Mouse (Mus musculus) limb, embryonic 12.5 days (tissue): ENCODE measurements around the gene Ldhal6b. TPM values are rescaled to one million over a fixed set of nuclear protein-coding genes. Genes with fewer than 3 reads are reported as not detected.

Source experiments
- ATAC-seq: fragments of 200-750 bp; cut with Nextera tagmentation; 2 replicates; pipeline ENCODE4 v1.8.0; 2017; ENCODE audit warnings: low read depth, moderate TSS enrichment; ENCODE audit not compliant: insufficient number of reproducible peaks, insufficient read depth, low FRiP score, low TSS enrichment
- H3K27ac ChIP-seq: fragments of 300-500 bp; sonication (generic); 2 replicates; pipeline ENCODE4 v1.5.1; 2016; ENCODE audit warnings: mild to moderate bottlenecking, moderate library complexity
- H3K27me3 ChIP-seq: fragments of 300-500 bp; sonication (generic); 2 replicates; pipeline ENCODE4 v1.6.1; 2016; ENCODE audit warnings: mild to moderate bottlenecking, moderate library complexity
- H3K36me3 ChIP-seq: fragments of 300-500 bp; sonication (generic); 2 replicates; pipeline ENCODE4 v1.6.1; 2016; ENCODE audit warnings: mild to moderate bottlenecking, moderate library complexity
- H3K4me1 ChIP-seq: fragments of 300-500 bp; sonication (generic); replicated peaks from 2 replicates; pipeline ENCODE4 v1.6.1; 2016
- H3K4me2 ChIP-seq: fragments of 300-500 bp; sonication (generic); 2 replicates; pipeline ENCODE4 v1.6.1; 2016; ENCODE audit warnings: mild to moderate bottlenecking, moderate library complexity
- H3K4me3 ChIP-seq: fragments of 300-500 bp; sonication (generic); replicated peaks from 2 replicates; pipeline ENCODE4 v1.5.1; 2016; ENCODE audit warnings: mild to moderate bottlenecking
- H3K9ac ChIP-seq: fragments of 300-500 bp; sonication (generic); replicated peaks from 2 replicates; pipeline ENCODE4 v1.6.1; 2016; ENCODE audit warnings: mild to moderate bottlenecking, moderate library complexity
- H3K9me3 ChIP-seq: fragments of 300-500 bp; sonication (generic); 2 replicates; pipeline ENCODE4 v1.6.1; 2016; ENCODE audit warnings: mild to moderate bottlenecking, moderate library complexity
- WGBS: fragments of 180-500 bp; shearing (Covaris S2); methylation state at CpG from one replicate; pipeline ENCODE4 v1.1.7; 2016; 5-methylcytosine and 5-hydroxymethylcytosine counted together
- polyA plus RNA-seq: library from polyadenylated mRNA; unstranded; fragments of >200 nt; fragmentation: Nextera tagmentation; extraction: Ambion mirVana; gene quantifications from 2 replicates; pipeline ENCODE4 v1.2.1, GENCODE M21; 2016

Gene Ldhal6b
- polyA plus RNA-seq, 1 experiment from 2014 or later, result not detected

DNA sequence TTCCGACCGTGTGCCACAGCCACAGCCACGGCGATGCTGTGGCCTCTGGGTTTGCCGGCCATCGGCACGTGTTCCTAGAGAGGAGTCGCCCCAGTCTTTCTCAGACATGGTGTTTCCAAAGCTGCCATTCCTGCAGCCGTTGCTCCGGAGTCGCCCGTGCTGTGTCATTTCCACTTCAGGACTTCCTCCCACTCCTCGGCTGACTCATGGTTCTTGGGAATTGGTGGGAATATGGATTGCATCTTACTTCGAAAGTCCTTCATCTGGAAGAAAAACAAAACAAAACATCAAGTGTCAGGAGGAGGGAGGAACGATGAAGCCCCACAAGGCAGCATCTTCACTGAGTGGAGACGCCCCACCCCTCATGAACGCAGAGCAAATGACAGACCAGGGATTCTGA, 7.4 kb downstream of the Ldhal6b start:
- WGBS, result 93% methylated on average over 17 of the region's 17 CpGs
- no peak for ATAC-seq
- H3K27me3 ChIP-seq, result 0 out of 2 replicates have a peak, but pooled peaks cover 5% of the 10 kb centered on the region

DNA sequence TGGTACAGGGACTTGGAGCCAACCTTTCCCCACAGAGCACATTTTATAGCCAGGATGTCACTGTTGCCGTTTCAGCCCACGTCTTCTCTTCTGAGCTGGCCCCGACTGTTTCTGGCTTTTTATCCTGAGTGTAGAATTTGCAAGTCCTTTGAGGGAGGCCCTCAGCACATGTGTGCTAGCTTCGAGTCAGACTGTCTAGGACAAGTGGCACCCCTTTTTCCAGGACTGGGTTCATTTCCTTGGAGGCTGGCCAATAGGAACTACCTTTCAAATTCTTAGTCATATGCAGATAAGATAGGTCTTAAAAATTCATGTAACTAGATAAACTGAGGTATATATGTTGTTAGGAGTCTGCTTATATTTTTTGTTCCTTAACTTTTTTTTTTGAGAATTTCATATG, 8.2 kb downstream of the Ldhal6b start:
- H3K4me1 ChIP-seq, result no peaks in the 10 kb centered on the region
- no peak for ATAC-seq
- H3K27me3 ChIP-seq, result peaks cover 8% of the 10 kb centered on the region
- 86% methylated on average over 4 of the region's 4 CpGs for WGBS
- no peak overlapping the region for H3K27ac ChIP-seq
- H3K36me3 ChIP-seq, result peaks cover 41% of the 10 kb centered on the region
- H3K9ac ChIP-seq, result no peak overlapping the region
- no peaks in the 10 kb centered on the region for H3K9me3 ChIP-seq
- H3K4me3 ChIP-seq, result no peak overlapping the region
- no peak overlapping the region for H3K4me2 ChIP-seq

More for the DNA sequence above, 7.4 kb downstream of the Ldhal6b start:
- Histone ChIP-seq H3K4me3 (no peak overlapping the region), H3K27ac (no peak overlapping the region), H3K4me2 (no peak overlapping the region), H3K9ac (no peak overlapping the region), H3K4me1 (no peaks in the 10 kb centered on the region), H3K36me3 (peaks cover 41% of the 10 kb centered on the region), H3K9me3 (no peaks in the 10 kb centered on the region)

DNA sequence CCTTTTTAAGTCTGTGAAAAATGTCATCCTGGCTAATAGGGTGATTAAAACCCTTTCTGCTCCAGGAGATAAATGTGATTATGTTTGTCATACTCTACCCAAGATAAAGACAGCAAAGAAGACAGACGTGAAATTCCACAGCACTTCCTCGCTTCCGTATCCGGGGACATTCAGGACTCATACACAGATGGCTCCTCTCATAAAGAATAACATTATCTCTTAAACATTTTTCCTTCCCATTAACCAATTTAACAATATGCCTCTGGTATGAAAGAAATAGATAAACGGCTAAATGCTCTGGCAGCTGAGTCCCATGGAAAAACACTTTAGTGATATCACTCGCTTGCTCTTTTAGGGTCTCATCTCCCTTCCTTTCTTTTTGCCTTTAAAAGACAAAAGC, 11.5 kb downstream of the Ldhal6b start:
- Histone ChIP-seq H3K4me3 (no peak overlapping the region), H3K27ac (no peak overlapping the region), H3K4me1 (peaks cover 8% of the 10 kb centered on the region), H3K9me3 (no peaks in the 10 kb centered on the region), H3K9ac (no peak overlapping the region), H3K36me3 (peaks cover 26% of the 10 kb centered on the region), H3K27me3 (peaks cover 29% of the 10 kb centered on the region), H3K4me2 (no peak overlapping the region)
- no peak for ATAC-seq
- 85% methylated on average over 6 of the region's 6 CpGs for WGBS

DNA sequence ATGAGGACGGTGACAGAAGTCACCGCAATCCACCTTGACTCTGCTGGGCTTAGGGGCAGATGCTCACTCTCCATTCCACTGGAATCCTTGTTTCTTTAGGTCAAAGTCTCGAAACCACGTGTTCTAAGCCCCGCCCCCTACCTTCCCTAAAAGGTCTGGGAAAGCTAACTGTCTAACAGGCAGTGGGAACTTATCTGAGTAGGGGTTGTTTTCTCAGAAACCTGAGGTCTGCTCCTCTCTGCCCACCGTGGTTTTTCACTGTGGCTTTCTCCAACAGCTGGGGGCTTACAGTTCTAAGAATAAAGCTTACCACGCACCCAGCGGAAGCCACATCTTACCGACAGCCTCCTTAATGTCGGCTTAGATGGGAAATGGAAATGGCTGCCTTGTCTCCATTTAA, 12.0 kb downstream of the Ldhal6b start:
- no peak overlapping the region for H3K27ac ChIP-seq
- H3K27me3 ChIP-seq, result peaks cover 29% of the 10 kb centered on the region
- ATAC-seq, result no peak
- peaks cover 21% of the 10 kb centered on the region for H3K36me3 ChIP-seq
- no peak overlapping the region for H3K9ac ChIP-seq
- H3K4me2 ChIP-seq, result no peak overlapping the region
- H3K4me1 ChIP-seq, result peaks cover 8% of the 10 kb centered on the region
- no peaks in the 10 kb centered on the region for H3K9me3 ChIP-seq
- H3K4me3 ChIP-seq, result no peak overlapping the region
- WGBS, result 43% methylated on average over 10 of the region's 10 CpGs

- ATAC-seq, result no peak
- Histone ChIP-seq H3K27ac (no peak overlapping the region), H3K4me2 (no peak overlapping the region), H3K4me3 (no peak overlapping the region), H3K36me3 (no peaks in the 10 kb centered on the region), H3K9ac (no peak overlapping the region), H3K9me3 (no peaks in the 10 kb centered on the region), H3K4me1 (peaks cover 8% of the 10 kb centered on the region), H3K27me3 (peaks cover 30% of the 10 kb centered on the region)
- WGBS, result 72% methylated on average over 6 of the region's 6 CpGs
These were observed 14.7 kb downstream of the Ldhal6b start for GRCm38 (mm10) chr17:5403885-5404284.

GRCm38 (mm10) chr17:5402624-5403023, 15.9 kb downstream of the Ldhal6b start:
- H3K27me3 ChIP-seq, result peaks cover 35% of the 10 kb centered on the region
- H3K4me2 ChIP-seq, result peak overlapping the region; percentile 30; the same call in 1 of the 2 replicates
- H3K9me3 ChIP-seq, result no peaks in the 10 kb centered on the region
- ATAC-seq, result peak; percentile 53; the same call in 1 of the 2 replicates
- peaks cover 8% of the 10 kb centered on the region for H3K4me1 ChIP-seq
- no peak overlapping the region for H3K9ac ChIP-seq
- no peak overlapping the region for H3K27ac ChIP-seq
- WGBS, result 26% methylated on average over 8 of the region's 8 CpGs
- no peak overlapping the region for H3K4me3 ChIP-seq
- H3K36me3 ChIP-seq, result no peaks in the 10 kb centered on the region

GRCm38 (mm10) chr17:5402069-5402468, 16.5 kb downstream of the Ldhal6b start:
- Histone ChIP-seq H3K4me2 (peak overlapping the region; percentile 33), H3K27ac (no peak overlapping the region), H3K4me1 (peaks cover 11% of the 10 kb centered on the region), H3K9ac (no peak overlapping the region), H3K27me3 (peaks cover 35% of the 10 kb centered on the region), H3K9me3 (no peaks in the 10 kb centered on the region), H3K36me3 (no peaks in the 10 kb centered on the region), H3K4me3 (no peak overlapping the region)
- WGBS, result 5% methylated on average over 9 of the region's 9 CpGs
- ATAC-seq, result no peak

DNA sequence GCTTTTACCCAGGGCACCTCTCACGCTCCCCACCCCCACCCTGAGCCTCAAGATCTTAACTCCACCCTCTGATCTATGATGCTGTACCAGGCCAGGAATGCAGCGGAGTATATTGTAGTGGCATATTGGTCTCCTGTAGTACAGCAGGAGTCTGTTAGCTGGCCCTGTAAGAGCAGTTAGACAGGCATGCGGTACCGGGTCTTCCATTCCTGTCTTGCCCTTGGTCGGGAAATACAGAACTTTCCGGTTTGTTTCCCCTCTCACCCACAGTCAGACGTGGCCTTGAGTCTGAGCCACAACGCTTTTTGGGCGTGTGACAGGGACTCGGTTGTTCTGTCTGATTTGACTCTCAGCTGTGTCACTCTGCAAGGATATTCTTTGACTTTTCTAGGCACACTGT, 17.3 kb downstream of the Ldhal6b start:
- no peak overlapping the region for H3K9ac ChIP-seq
- H3K27ac ChIP-seq, result no peak overlapping the region
- no peaks in the 10 kb centered on the region for H3K36me3 ChIP-seq
- H3K4me3 ChIP-seq, result no peak overlapping the region
- H3K4me2 ChIP-seq, result no peak overlapping the region
- H3K27me3 ChIP-seq, result peaks cover 30% of the 10 kb centered on the region
- no peak for ATAC-seq
- H3K9me3 ChIP-seq, result no peaks in the 10 kb centered on the region
- peaks cover 11% of the 10 kb centered on the region for H3K4me1 ChIP-seq
- WGBS, result 86% methylated on average over 10 of the region's 10 CpGs

- Histone ChIP-seq H3K27ac (no peak overlapping the region), H3K4me1 (peaks cover 11% of the 10 kb centered on the region), H3K9me3 (no peaks in the 10 kb centered on the region), H3K4me3 (no peak overlapping the region), H3K4me2 (no peak overlapping the region), H3K36me3 (no peaks in the 10 kb centered on the region), H3K27me3 (peaks cover 29% of the 10 kb centered on the region), H3K9ac (no peak overlapping the region)
- ATAC-seq, result no peak
- 69% methylated on average over 14 of the region's 14 CpGs for WGBS
These were observed 18.0 kb downstream of the Ldhal6b start for GRCm38 (mm10) chr17:5400435-5401090.

DNA sequence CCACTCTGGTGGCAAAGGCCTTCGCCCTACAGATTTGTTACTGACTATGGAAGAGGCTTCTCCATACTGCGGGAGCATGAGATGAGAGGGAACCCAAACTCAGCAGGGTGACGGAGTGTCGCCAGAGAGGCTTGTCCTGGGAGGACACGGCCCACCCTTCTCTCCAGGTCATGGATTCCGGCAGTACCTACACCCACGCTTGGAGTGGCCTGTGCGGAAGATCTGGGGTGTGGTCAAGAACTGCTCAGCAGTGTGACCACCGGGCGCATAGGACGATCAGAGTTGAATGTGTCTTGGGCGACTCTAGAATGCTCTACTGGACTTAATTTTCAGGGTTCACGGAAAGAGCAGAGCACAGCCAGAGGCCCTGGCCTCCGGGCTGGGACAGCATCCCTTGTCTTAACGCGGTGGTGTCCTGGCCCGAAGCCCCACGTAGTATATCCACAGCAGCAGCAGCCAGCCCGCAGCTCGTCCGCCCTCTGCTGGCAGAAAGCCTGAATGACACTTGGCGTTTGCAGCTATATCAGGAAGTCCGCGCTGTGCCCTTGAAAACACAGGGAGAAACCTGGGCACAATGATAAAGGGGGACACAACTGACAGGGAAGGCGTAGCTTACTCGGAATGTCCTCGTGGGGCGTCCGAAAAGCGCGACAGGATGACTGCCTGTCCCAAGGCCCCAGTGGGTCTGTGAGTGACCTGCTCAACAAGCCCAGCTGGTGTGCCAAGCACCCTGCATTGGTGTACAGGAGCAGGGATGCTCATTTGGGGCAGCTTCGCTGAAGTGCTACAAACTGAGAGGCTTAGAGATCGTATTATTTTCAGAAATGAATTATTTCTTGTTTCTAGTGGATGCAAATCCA, 21.2 kb downstream of the Ldhal6b start:
- peak; percentile 79; the same call in 1 of the 2 replicates for ATAC-seq
- H3K27ac ChIP-seq, result no peak overlapping the region
- H3K27me3 ChIP-seq, result peaks cover 6% of the 10 kb centered on the region; the same call in 1 of the 2 replicates
- peaks cover 7% of the 10 kb centered on the region; the same call in 1 of the 2 replicates for H3K9me3 ChIP-seq
- WGBS, result 30% methylated on average over 33 of the region's 33 CpGs
- H3K4me3 ChIP-seq, result no peak overlapping the region
- H3K4me1 ChIP-seq, result peaks cover 3% of the 10 kb centered on the region; the same call in 1 of the 2 replicates
- H3K36me3 ChIP-seq, result no peaks in the 10 kb centered on the region
- H3K4me2 ChIP-seq, result 0 out of 2 replicates have a peak overlapping the region, but pooled peaks have one; percentile 18
- no peak overlapping the region for H3K9ac ChIP-seq

GRCm38 (mm10) chr17:5396213-5396612, 22.4 kb downstream of the Ldhal6b start:
- H3K9me3 ChIP-seq, result peaks cover 7% of the 10 kb centered on the region; the same call in 1 of the 2 replicates
- H3K4me1 ChIP-seq, result peaks cover 3% of the 10 kb centered on the region; the same call in 1 of the 2 replicates
- H3K4me2 ChIP-seq, result no peak overlapping the region
- no peak for ATAC-seq
- no peak overlapping the region for H3K9ac ChIP-seq
- H3K4me3 ChIP-seq, result no peak overlapping the region
- no peaks in the 10 kb centered on the region for H3K36me3 ChIP-seq
- H3K27me3 ChIP-seq, result peaks cover 6% of the 10 kb centered on the region; the same call in 1 of the 2 replicates
- 77% methylated on average over 5 of the region's 5 CpGs for WGBS
- no peak overlapping the region for H3K27ac ChIP-seq
